Mouse (Mus musculus) E14TG2a.4 (cell line): Measurements from ENCODE around the gene Gcgr.

Source experiments
- H3K27me3 ChIP-seq: 2 replicates; pipeline ENCODE4 v1.6.1; 2014; ENCODE audit warnings: low read length, control low read depth; ENCODE audit not compliant: insufficient read depth
- H3K36me3 ChIP-seq: 2 replicates; pipeline ENCODE4 v1.6.1; 2014; ENCODE audit warnings: low read length, control low read depth; ENCODE audit not compliant: insufficient read depth
- H3K4me1 ChIP-seq: replicated peaks from 2 replicates; pipeline ENCODE4 v1.6.1; 2014; ENCODE audit warnings: low read depth, low read length, control low read depth
- H3K4me3 ChIP-seq: replicated peaks from 2 replicates; pipeline ENCODE4 v1.5.1; 2014; ENCODE audit warnings: mild to moderate bottlenecking, low read length
- H3K9me3 ChIP-seq: 2 replicates; pipeline ENCODE4 v1.6.1; 2014; ENCODE audit warnings: low read length, control low read depth
- CTCF ChIP-seq: conservative IDR thresholded peaks from 2 replicates; pipeline ENCODE4 v1.5.1; 2014; ENCODE audit warnings: low read length
- NANOG ChIP-seq: IDR thresholded peaks from 2 replicates; pipeline ENCODE4 v1.6.1; 2014; ENCODE audit warnings: borderline replicate concordance, low read length, mixed read lengths
- POU5F1 ChIP-seq: IDR thresholded peaks from 2 replicates; pipeline ENCODE4 v1.6.1; 2014; ENCODE audit warnings: low read length, borderline replicate concordance

The Gcgr gene

GRCm38 (mm10) chr11:120520967-120521540, 9.4 kb upstream of the Gcgr start:
- Histone ChIP-seq H3K9me3 (no peaks in the 10 kb centered on the region), H3K4me3 (no peak overlapping the region), H3K4me1 (peaks cover 16% of the 10 kb centered on the region), H3K36me3 (no peaks in the 10 kb centered on the region), H3K27me3 (0 out of 2 replicates have a peak, but pooled peaks cover 5% of the 10 kb centered on the region)
- TF ChIP-seq CTCF (no peak), POU5F1 (no peak), NANOG (no peak)

- Histone ChIP-seq H3K36me3 (no peaks in the 10 kb centered on the region), H3K9me3 (no peaks in the 10 kb centered on the region), H3K4me3 (no peak overlapping the region), H3K27me3 (peaks cover 2% of the 10 kb centered on the region; the same call in 1 of the 2 replicates), H3K4me1 (peaks cover 9% of the 10 kb centered on the region)
- TF ChIP-seq POU5F1, result no peak
- TF ChIP-seq CTCF, result no peak
- TF ChIP-seq NANOG, result no peak
These were observed 7.9 kb upstream of the Gcgr start for GRCm38 (mm10) chr11:120522581-120522980.

- TF ChIP-seq NANOG (no peak), CTCF (no peak)
- H3K4me1 ChIP-seq, result peaks cover 10% of the 10 kb centered on the region
- H3K36me3 ChIP-seq, result no peaks in the 10 kb centered on the region
- no peaks in the 10 kb centered on the region for H3K9me3 ChIP-seq
- H3K4me3 ChIP-seq, result no peak overlapping the region
- H3K27me3 ChIP-seq, result peaks cover 32% of the 10 kb centered on the region
These were observed 4.5 kb upstream of the Gcgr start for GRCm38 (mm10) chr11:120525959-120526358.

GRCm38 (mm10) chr11:120527690-120528354, 2.7 kb upstream of the Gcgr start:
- no peaks in the 10 kb centered on the region for H3K36me3 ChIP-seq
- TF ChIP-seq POU5F1, result no peak
- no peak for TF ChIP-seq CTCF
- TF ChIP-seq NANOG, result no peak
- peaks cover 51% of the 10 kb centered on the region for H3K27me3 ChIP-seq
- H3K4me1 ChIP-seq, result peaks cover 17% of the 10 kb centered on the region
- H3K9me3 ChIP-seq, result no peaks in the 10 kb centered on the region
- H3K4me3 ChIP-seq, result no peak overlapping the region

- Histone ChIP-seq H3K36me3 (no peaks in the 10 kb centered on the region), H3K4me3 (no peak overlapping the region), H3K9me3 (no peaks in the 10 kb centered on the region), H3K27me3 (peaks cover 62% of the 10 kb centered on the region), H3K4me1 (peaks cover 17% of the 10 kb centered on the region)
- TF ChIP-seq CTCF, result no peak
- no peak for TF ChIP-seq NANOG
- TF ChIP-seq POU5F1, result no peak
These were observed 1.6 kb upstream of the Gcgr start for GRCm38 (mm10) chr11:120528903-120529302.

GRCm38 (mm10) chr11:120531646-120532045, 1.1 kb downstream of the Gcgr start:
- no peak overlapping the region for H3K4me3 ChIP-seq
- peaks cover 17% of the 10 kb centered on the region for H3K4me1 ChIP-seq
- peaks cover 86% of the 10 kb centered on the region for H3K27me3 ChIP-seq
- H3K36me3 ChIP-seq, result no peaks in the 10 kb centered on the region
- TF ChIP-seq NANOG (no peak), POU5F1 (no peak), CTCF (no peak)
- H3K9me3 ChIP-seq, result no peaks in the 10 kb centered on the region

GRCm38 (mm10) chr11:120534093-120534492, 3.6 kb downstream of the Gcgr start:
- H3K27me3 ChIP-seq, result peaks cover 91% of the 10 kb centered on the region
- TF ChIP-seq CTCF, result no peak
- TF ChIP-seq NANOG, result no peak
- TF ChIP-seq POU5F1, result no peak
- H3K36me3 ChIP-seq, result no peaks in the 10 kb centered on the region
- H3K4me1 ChIP-seq, result peaks cover 23% of the 10 kb centered on the region
- H3K4me3 ChIP-seq, result no peak overlapping the region
- no peaks in the 10 kb centered on the region for H3K9me3 ChIP-seq

- H3K36me3 ChIP-seq, result no peaks in the 10 kb centered on the region
- H3K4me3 ChIP-seq, result no peak overlapping the region
- H3K27me3 ChIP-seq, result peaks cover 80% of the 10 kb centered on the region
- peaks cover 29% of the 10 kb centered on the region for H3K4me1 ChIP-seq
- TF ChIP-seq POU5F1 (no peak), NANOG (no peak), CTCF (no peak)
- H3K9me3 ChIP-seq, result no peaks in the 10 kb centered on the region
These were observed 4.6 kb downstream of the Gcgr start for GRCm38 (mm10) chr11:120535145-120535544.

GRCm38 (mm10) chr11:120535804-120536203, 5.3 kb downstream of the Gcgr start:
- peaks cover 75% of the 10 kb centered on the region for H3K27me3 ChIP-seq
- peaks cover 32% of the 10 kb centered on the region for H3K4me1 ChIP-seq
- TF ChIP-seq POU5F1, result no peak
- TF ChIP-seq NANOG, result no peak
- TF ChIP-seq CTCF, result no peak
- H3K36me3 ChIP-seq, result no peaks in the 10 kb centered on the region
- no peak overlapping the region for H3K4me3 ChIP-seq
- no peaks in the 10 kb centered on the region for H3K9me3 ChIP-seq
